Mouse (Mus musculus) bone marrow macrophage, adult 2 months (primary cell): Measurements from ENCODE around the gene Prorsd1.

Source experiments
- CTCF ChIP-seq: IDR thresholded peaks from 2 replicates; pipeline ENCODE4 v1.5.1; 2012; ENCODE audit warnings: low read depth, mild to moderate bottlenecking, low read length, moderate library complexity
- POLR2A ChIP-seq: IDR thresholded peaks from 2 replicates; pipeline ENCODE4 v1.6.1; 2012; ENCODE audit warnings: mild to moderate bottlenecking, low read depth, low read length, borderline replicate concordance

DNA sequence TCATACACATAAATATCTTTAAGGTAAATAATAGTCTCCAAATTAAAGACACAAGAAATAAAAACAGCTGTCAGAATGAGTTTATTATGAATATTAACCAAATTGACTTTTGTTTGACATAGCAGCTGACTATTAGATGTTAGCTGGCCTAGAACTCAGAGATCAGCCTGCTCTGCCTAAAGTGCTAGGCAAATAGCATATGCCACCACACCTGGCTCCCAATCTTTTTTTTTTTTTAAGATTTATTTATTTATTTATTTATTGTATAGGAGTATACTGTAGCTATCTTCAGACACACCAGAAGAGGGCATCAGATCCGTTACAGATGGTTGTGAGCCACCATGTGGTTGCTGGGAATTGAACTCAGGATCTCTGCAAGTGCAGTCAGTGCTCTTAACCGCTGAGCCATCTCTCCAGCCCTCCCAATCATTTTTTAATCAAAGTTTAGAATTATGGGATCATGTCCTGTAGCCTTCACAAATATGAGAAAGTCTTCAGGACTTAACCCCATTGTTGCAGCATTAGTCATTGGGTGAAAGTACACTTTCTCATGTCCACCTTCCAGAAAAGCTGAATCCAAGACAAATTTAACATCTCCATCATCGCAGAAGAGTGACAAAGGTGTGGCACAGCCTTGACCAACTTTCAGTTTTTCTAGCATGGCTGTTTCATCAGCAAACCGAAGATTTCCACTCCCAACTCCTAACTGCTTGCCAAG lies 1.9 kb downstream of the Prorsd1 start:
- TF ChIP-seq CTCF, result no peak
- TF ChIP-seq POLR2A, result no peak
